Mouse (Mus musculus): ENCODE measurements around the gene Rtn4r. TPM values are rescaled to one million over a fixed set of nuclear protein-coding genes. Genes with fewer than 3 reads are reported as not detected.
A peak's percentile ranks its signal among the peaks of the same experiment; 100 is the strongest.
"Not testable (repeated sequence)": the region's sequence is repeated elsewhere in the genome, so short reads cannot be mapped to it uniquely, and the experiment has no call there.

Rtn4r gene
- polyA plus RNA-seq, 1 experiment from 2014 or later = 5.4 TPM

- ATAC-seq (ENCODE audit: low FRiP score) = no peak
- Histone ChIP-seq H3K9me3 (no peaks in the 10 kb centered on the region), H3K4me2 (no peak overlapping the region), H3K4me3 (replicated peaks) (no peak overlapping the region), H3K27me3 (no peaks in the 10 kb centered on the region), H3K36me3 (replicated peaks) (no peaks in the 10 kb centered on the region), H3K27ac (no peak overlapping the region), H3K9ac (no peak overlapping the region), H3K4me1 (no peaks in the 10 kb centered on the region)
- WGBS = 90% methylated on average over 8 of the region's 8 CpGs
Observed at GRCm38 (mm10) chr16:18185715-18186449, 58.4 kb downstream of the Rtn4r start.

GRCm38 (mm10) chr16:18186798-18187197 is 59.4 kb downstream of the Rtn4r start:
- H3K36me3 ChIP-seq (replicated peaks) = no peaks in the 10 kb centered on the region
- H3K9me3 ChIP-seq = no peaks in the 10 kb centered on the region
- ATAC-seq (ENCODE audit: low FRiP score) = no peak
- H3K27ac ChIP-seq = no peak overlapping the region
- H3K27me3 ChIP-seq = no peaks in the 10 kb centered on the region
- no peak overlapping the region for H3K9ac ChIP-seq
- H3K4me2 ChIP-seq = no peak overlapping the region
- H3K4me3 ChIP-seq (replicated peaks) = no peak overlapping the region
- H3K4me1 ChIP-seq = no peaks in the 10 kb centered on the region
- 94% methylated on average over 4 of the region's 4 CpGs for WGBS

GRCm38 (mm10) chr16:18187221-18187620 is 59.8 kb downstream of the Rtn4r start:
- no peaks in the 10 kb centered on the region for H3K36me3 ChIP-seq (replicated peaks)
- H3K4me3 ChIP-seq (replicated peaks) = no peak overlapping the region
- H3K9ac ChIP-seq = no peak overlapping the region
- ATAC-seq (ENCODE audit: low FRiP score) = no peak
- 91% methylated on average over 3 of the region's 3 CpGs for WGBS
- no peak overlapping the region for H3K27ac ChIP-seq
- no peaks in the 10 kb centered on the region for H3K4me1 ChIP-seq
- H3K27me3 ChIP-seq = no peaks in the 10 kb centered on the region
- H3K4me2 ChIP-seq = no peak overlapping the region
- H3K9me3 ChIP-seq = no peaks in the 10 kb centered on the region

- Histone ChIP-seq H3K9ac (no peak overlapping the region), H3K4me2 (no peak overlapping the region), H3K9me3 (no peaks in the 10 kb centered on the region), H3K4me3 (replicated peaks) (no peak overlapping the region), H3K27ac (no peak overlapping the region), H3K4me1 (peaks cover 13% of the 10 kb centered on the region), H3K36me3 (replicated peaks) (no peaks in the 10 kb centered on the region), H3K27me3 (no peaks in the 10 kb centered on the region)
- no peak for ATAC-seq (ENCODE audit: low FRiP score)
- WGBS = 72% methylated on average over 2 of the region's 2 CpGs
Observed at GRCm38 (mm10) chr16:18191006-18191405, 63.6 kb downstream of the Rtn4r start.

- 77% methylated on average over 15 of the region's 15 CpGs for WGBS
- Histone ChIP-seq H3K4me2 (no peak overlapping the region), H3K36me3 (replicated peaks) (no peaks in the 10 kb centered on the region), H3K9me3 (no peaks in the 10 kb centered on the region), H3K4me3 (replicated peaks) (no peak overlapping the region), H3K4me1 (peaks cover 36% of the 10 kb centered on the region), H3K27me3 (no peaks in the 10 kb centered on the region), H3K27ac (peak overlapping the region; percentile 43; the same call in 1 of the 2 replicates), H3K9ac (no peak overlapping the region)
- 0 out of 2 replicates have a peak, but pooled peaks have one; percentile 10 for ATAC-seq (ENCODE audit: low FRiP score)
Observed at GRCm38 (mm10) chr16:18194208-18194985, 67.0 kb downstream of the Rtn4r start.

- peak; percentile 18; the same call in 1 of the 2 replicates for ATAC-seq (ENCODE audit: low FRiP score)
- no peak overlapping the region for H3K4me3 ChIP-seq (replicated peaks)
- H3K4me2 ChIP-seq = no peak overlapping the region
- no peaks in the 10 kb centered on the region for H3K36me3 ChIP-seq (replicated peaks)
- 56% methylated on average over 5 of the region's 5 CpGs for WGBS
- no peaks in the 10 kb centered on the region for H3K27me3 ChIP-seq
- H3K9ac ChIP-seq = no peak overlapping the region
- H3K9me3 ChIP-seq = no peaks in the 10 kb centered on the region
- peak overlapping the region; percentile 43; the same call in 1 of the 2 replicates for H3K27ac ChIP-seq
- H3K4me1 ChIP-seq = peaks cover 42% of the 10 kb centered on the region
Observed at GRCm38 (mm10) chr16:18195068-18195467, 67.6 kb downstream of the Rtn4r start.

- 54% methylated on average over 3 of the region's 3 CpGs for WGBS
- not testable (repeated sequence) for H3K36me3 ChIP-seq (replicated peaks); H3K4me2 ChIP-seq; H3K9me3 ChIP-seq; H3K27ac ChIP-seq; H3K9ac ChIP-seq; H3K4me3 ChIP-seq (replicated peaks); H3K27me3 ChIP-seq; ATAC-seq (ENCODE audit: low FRiP score)
- H3K4me1 ChIP-seq = peaks cover 47% of the 10 kb centered on the region
Observed at GRCm38 (mm10) chr16:18195561-18195960, 68.1 kb downstream of the Rtn4r start.

GRCm38 (mm10) chr16:18197881-18198280 is 70.4 kb downstream of the Rtn4r start:
- peak overlapping the region; percentile 68; the same call in 1 of the 2 replicates for H3K27ac ChIP-seq
- no peaks in the 10 kb centered on the region for H3K9me3 ChIP-seq
- no peak overlapping the region for H3K9ac ChIP-seq
- H3K4me3 ChIP-seq (replicated peaks) = no peak overlapping the region
- ATAC-seq (ENCODE audit: low FRiP score) = no peak
- H3K36me3 ChIP-seq (replicated peaks) = no peaks in the 10 kb centered on the region
- 85% methylated on average over 6 of the region's 6 CpGs for WGBS
- H3K4me2 ChIP-seq = no peak overlapping the region
- H3K4me1 ChIP-seq = peaks cover 51% of the 10 kb centered on the region
- no peaks in the 10 kb centered on the region for H3K27me3 ChIP-seq

GRCm38 (mm10) chr16:18198365-18199098 is 71.1 kb downstream of the Rtn4r start:
- WGBS = 59% methylated on average over 10 of the region's 10 CpGs
- H3K9me3 ChIP-seq = no peaks in the 10 kb centered on the region
- peaks cover 54% of the 10 kb centered on the region for H3K4me1 ChIP-seq
- ATAC-seq (ENCODE audit: low FRiP score) = peak; percentile 45; the same call in 1 of the 2 replicates
- H3K9ac ChIP-seq = no peak overlapping the region
- H3K4me2 ChIP-seq = no peak overlapping the region
- peak overlapping the region; percentile 68 for H3K27ac ChIP-seq
- H3K4me3 ChIP-seq (replicated peaks) = no peak overlapping the region
- H3K27me3 ChIP-seq = no peaks in the 10 kb centered on the region
- H3K36me3 ChIP-seq (replicated peaks) = no peaks in the 10 kb centered on the region

GRCm38 (mm10) chr16:18200062-18200461 is 72.6 kb downstream of the Rtn4r start:
- ATAC-seq (ENCODE audit: low FRiP score) = no peak
- Histone ChIP-seq H3K4me3 (replicated peaks) (no peak overlapping the region), H3K9ac (no peak overlapping the region), H3K27ac (no peak overlapping the region), H3K9me3 (no peaks in the 10 kb centered on the region), H3K4me2 (no peak overlapping the region), H3K36me3 (replicated peaks) (no peaks in the 10 kb centered on the region), H3K4me1 (peaks cover 45% of the 10 kb centered on the region), H3K27me3 (no peaks in the 10 kb centered on the region)
- 92% methylated on average over 2 of the region's 2 CpGs for WGBS

- WGBS = 64% methylated on average over 1 of the region's 1 CpGs
- ATAC-seq (ENCODE audit: low FRiP score) = no peak
Observed at GRCm38 (mm10) chr16:18201620-18202019, 74.2 kb downstream of the Rtn4r start.

More at GRCm38 (mm10) chr16:18201620-18202019, 74.2 kb downstream of the Rtn4r start:
- no peaks in the 10 kb centered on the region for H3K9me3 ChIP-seq
- no peaks in the 10 kb centered on the region for H3K36me3 ChIP-seq (replicated peaks)
- H3K27me3 ChIP-seq = no peaks in the 10 kb centered on the region
- H3K4me3 ChIP-seq (replicated peaks) = no peak overlapping the region
- H3K9ac ChIP-seq = no peak overlapping the region
- H3K4me1 ChIP-seq = peaks cover 42% of the 10 kb centered on the region
- no peak overlapping the region for H3K4me2 ChIP-seq
- no peak overlapping the region for H3K27ac ChIP-seq

All from forebrain, embryonic 12.5 days (tissue).